Mouse (Mus musculus): ENCODE data around the gene Mrgpre. TPM values are rescaled to one million over a fixed set of nuclear protein-coding genes. Genes with fewer than 3 reads are reported as not detected.

The Mrgpre gene
- polyA plus RNA-seq, 1 experiment from 2014 or later = 14.1 TPM

DNA sequence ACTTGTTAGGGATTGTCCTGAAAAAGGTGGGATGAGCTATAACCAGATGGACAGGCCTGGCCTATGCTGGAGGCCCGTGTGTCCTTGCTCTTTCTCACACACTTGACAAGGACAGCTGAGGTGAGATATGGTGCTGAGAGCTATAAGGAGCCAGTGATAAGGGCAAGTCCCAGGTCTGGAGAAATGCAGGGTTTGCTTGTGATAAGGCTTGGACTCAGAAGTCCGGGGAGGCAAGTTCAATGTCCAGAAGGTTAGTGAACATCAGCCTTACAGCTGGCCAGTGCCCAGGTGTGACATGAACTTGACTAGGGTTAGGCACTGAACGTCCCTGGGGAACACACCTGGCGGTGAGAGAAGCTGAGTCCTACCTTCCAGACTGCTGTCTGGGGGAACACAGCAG lies 32.2 kb downstream of the Mrgpre start:
- 77% methylated on average over 4 of the region's 4 CpGs for WGBS
- H3K27ac ChIP-seq (ENCODE audit: low read length) = no peak overlapping the region
- no peak for ATAC-seq
- no peak overlapping the region for H3K4me2 ChIP-seq (ENCODE audit: low read length)
- peaks cover 11% of the 10 kb centered on the region for H3K4me1 ChIP-seq (ENCODE audit: control insufficient read depth, insufficient read depth, low read length)
- peaks cover 12% of the 10 kb centered on the region for H3K27me3 ChIP-seq (ENCODE audit: control insufficient read depth, insufficient read depth, low read depth, low read length)
- no peaks in the 10 kb centered on the region for H3K36me3 ChIP-seq (ENCODE audit: control insufficient read depth, insufficient read depth, low read length)
- no peaks in the 10 kb centered on the region for H3K9me3 ChIP-seq (replicated peaks; ENCODE audit: control insufficient read depth, low read length, poor library complexity, severe bottlenecking)
- H3K4me3 ChIP-seq (ENCODE audit: low read depth, low read length) = no peak overlapping the region
- H3K9ac ChIP-seq (ENCODE audit: low read depth, low read length) = no peak overlapping the region

DNA sequence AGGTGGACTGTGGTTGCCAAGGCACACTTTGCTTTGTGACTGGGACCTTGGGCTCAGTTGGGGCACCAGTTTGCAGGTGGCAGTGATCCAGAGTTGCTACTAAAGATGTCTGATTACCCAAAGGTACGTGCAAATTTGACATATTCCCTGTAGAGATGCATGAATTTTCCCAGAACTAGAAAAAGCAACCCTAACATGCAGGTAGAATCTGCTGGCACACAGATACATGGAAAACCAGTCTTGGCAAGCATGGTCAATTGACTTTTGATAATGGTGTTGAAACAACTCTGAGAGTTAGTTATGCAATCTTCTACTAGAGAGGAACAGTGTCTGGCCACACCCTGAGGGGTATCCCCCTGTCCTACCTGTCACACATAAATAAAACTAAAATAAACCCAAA lies 32.9 kb downstream of the Mrgpre start:
- no peaks in the 10 kb centered on the region for H3K36me3 ChIP-seq (ENCODE audit: control insufficient read depth, insufficient read depth, low read length)
- H3K4me1 ChIP-seq (ENCODE audit: control insufficient read depth, insufficient read depth, low read length) = peaks cover 7% of the 10 kb centered on the region
- no peak overlapping the region for H3K4me2 ChIP-seq (ENCODE audit: low read length)
- H3K9ac ChIP-seq (ENCODE audit: low read depth, low read length) = no peak overlapping the region
- H3K4me3 ChIP-seq (ENCODE audit: low read depth, low read length) = no peak overlapping the region
- no peak overlapping the region for H3K27ac ChIP-seq (ENCODE audit: low read length)
- no peak for ATAC-seq
- H3K27me3 ChIP-seq (ENCODE audit: control insufficient read depth, insufficient read depth, low read depth, low read length) = peaks cover 12% of the 10 kb centered on the region
- H3K9me3 ChIP-seq (replicated peaks; ENCODE audit: control insufficient read depth, low read length, poor library complexity, severe bottlenecking) = no peaks in the 10 kb centered on the region
- WGBS = 88% methylated on average over 1 of the region's 1 CpGs

DNA sequence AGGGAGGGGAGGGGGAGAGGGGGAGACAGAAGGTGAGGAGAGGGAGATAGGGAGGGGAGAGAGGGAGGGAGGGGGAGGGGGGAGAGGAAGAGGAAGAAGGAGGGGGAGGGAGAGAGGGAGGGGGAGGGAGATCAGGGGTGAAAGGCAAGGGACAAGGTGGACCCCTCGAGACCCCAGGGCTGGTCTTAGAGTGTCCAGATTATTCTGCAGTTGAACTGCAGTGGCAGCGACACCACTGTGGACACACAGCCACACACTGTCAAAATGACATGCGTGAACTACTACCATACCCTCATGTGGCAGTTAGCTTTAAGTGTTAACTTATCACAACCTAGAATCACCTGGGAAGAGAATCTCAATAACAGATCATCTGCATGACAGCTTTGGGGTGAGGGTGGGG lies 35.3 kb downstream of the Mrgpre start:
- H3K27ac ChIP-seq (ENCODE audit: low read length) = no peak overlapping the region
- no peak overlapping the region for H3K4me3 ChIP-seq (ENCODE audit: low read depth, low read length)
- peaks cover 7% of the 10 kb centered on the region for H3K4me1 ChIP-seq (ENCODE audit: control insufficient read depth, insufficient read depth, low read length)
- WGBS = 62% methylated on average over 3 of the region's 3 CpGs
- no peaks in the 10 kb centered on the region for H3K36me3 ChIP-seq (ENCODE audit: control insufficient read depth, insufficient read depth, low read length)
- no peak overlapping the region; the same call in 1 of the 2 replicates for H3K4me2 ChIP-seq (ENCODE audit: low read length)
- no peaks in the 10 kb centered on the region for H3K27me3 ChIP-seq (ENCODE audit: control insufficient read depth, insufficient read depth, low read depth, low read length)
- H3K9me3 ChIP-seq (replicated peaks; ENCODE audit: control insufficient read depth, low read length, poor library complexity, severe bottlenecking) = no peaks in the 10 kb centered on the region
- 0 out of 2 replicates have a peak, but pooled peaks have one; percentile 30 for ATAC-seq
- H3K9ac ChIP-seq (ENCODE audit: low read depth, low read length) = no peak overlapping the region

DNA sequence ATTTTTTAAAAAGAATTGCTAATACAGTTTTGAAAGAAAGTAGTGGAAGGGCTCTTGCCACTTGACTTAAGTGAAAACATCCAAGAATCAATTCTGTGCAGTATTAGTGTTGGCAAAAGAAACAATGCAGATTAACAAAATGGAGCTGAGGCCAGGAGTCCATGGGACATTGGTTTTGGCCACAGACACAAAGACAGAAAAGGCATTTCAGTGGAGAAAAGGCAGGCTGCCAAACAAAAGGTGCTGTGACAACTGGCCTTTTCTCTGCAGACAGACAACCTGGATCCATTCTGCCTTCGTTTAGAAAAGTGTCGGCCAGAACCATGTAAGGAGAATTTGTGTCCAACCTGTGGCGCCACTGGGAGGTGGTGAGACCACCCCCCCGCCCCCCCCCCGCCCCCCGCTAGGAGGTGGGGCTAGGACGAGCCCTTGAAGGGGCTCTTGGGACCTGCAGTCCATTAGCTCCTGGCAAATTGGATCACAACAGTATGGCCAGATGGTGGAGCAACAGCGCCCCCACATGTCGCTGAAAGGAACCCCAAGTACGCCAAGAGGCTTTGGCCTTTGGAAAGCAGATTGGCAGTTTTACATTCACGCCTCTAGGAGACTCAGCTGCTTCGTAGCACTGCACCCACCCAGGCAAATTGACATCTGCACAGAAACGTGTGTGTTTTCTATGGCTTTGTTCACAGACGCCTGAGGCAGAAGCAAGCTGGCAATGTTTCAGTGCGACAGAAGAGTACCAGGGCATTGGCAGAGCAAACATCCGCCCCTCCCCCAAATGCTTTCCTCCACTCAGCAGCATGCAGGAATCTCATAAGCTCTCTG lies 36.0 kb downstream of the Mrgpre start:
- H3K9me3 ChIP-seq (replicated peaks; ENCODE audit: control insufficient read depth, low read length, poor library complexity, severe bottlenecking) = no peaks in the 10 kb centered on the region
- H3K9ac ChIP-seq (ENCODE audit: low read depth, low read length) = peak overlapping the region; percentile 40; the same call in 1 of the 2 replicates
- H3K4me1 ChIP-seq (ENCODE audit: control insufficient read depth, insufficient read depth, low read length) = peaks cover 7% of the 10 kb centered on the region
- H3K4me3 ChIP-seq (ENCODE audit: low read depth, low read length) = peak overlapping the region; percentile 25
- peak; percentile 83 for ATAC-seq
- no peaks in the 10 kb centered on the region for H3K36me3 ChIP-seq (ENCODE audit: control insufficient read depth, insufficient read depth, low read length)
- H3K4me2 ChIP-seq (ENCODE audit: low read length) = peak overlapping the region; percentile 46
- WGBS = 2% methylated on average over 16 of the region's 16 CpGs
- H3K27me3 ChIP-seq (ENCODE audit: control insufficient read depth, insufficient read depth, low read depth, low read length) = no peaks in the 10 kb centered on the region
- H3K27ac ChIP-seq (ENCODE audit: low read length) = peak overlapping the region; percentile 67

DNA sequence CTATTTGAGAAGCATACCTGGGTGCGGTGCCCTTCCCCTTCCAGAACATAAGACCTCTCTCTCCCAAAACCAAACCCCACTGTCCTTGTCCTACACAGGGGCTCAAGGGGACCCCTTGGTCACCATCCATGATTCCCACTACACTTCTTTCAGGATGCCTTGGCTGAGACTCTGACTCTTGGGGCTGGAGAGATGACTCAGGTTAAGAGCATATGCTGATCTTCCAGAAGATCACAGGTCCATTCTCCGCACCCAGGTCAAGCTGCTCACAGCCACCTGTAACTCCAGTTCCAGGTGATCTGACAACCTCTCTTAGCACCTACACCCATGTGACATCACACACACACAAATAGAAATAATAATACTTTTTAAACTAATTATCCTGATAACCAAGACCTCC lies 43.6 kb downstream of the Mrgpre start:
- Histone ChIP-seq H3K27ac (ENCODE audit: low read length) (peak overlapping the region; percentile 83), H3K4me3 (ENCODE audit: low read depth, low read length) (peak overlapping the region; percentile 94), H3K4me2 (ENCODE audit: low read length) (peak overlapping the region; percentile 89), H3K36me3 (ENCODE audit: control insufficient read depth, insufficient read depth, low read length) (no peaks in the 10 kb centered on the region), H3K9me3 (replicated peaks; ENCODE audit: control insufficient read depth, low read length, poor library complexity, severe bottlenecking) (no peaks in the 10 kb centered on the region), H3K4me1 (ENCODE audit: control insufficient read depth, insufficient read depth, low read length) (peaks cover 30% of the 10 kb centered on the region), H3K27me3 (ENCODE audit: control insufficient read depth, insufficient read depth, low read depth, low read length) (no peaks in the 10 kb centered on the region), H3K9ac (ENCODE audit: low read depth, low read length) (peak overlapping the region; percentile 98)
- ATAC-seq = no peak; the same call in 1 of the 2 replicates
- WGBS = 23% methylated on average over 2 of the region's 2 CpGs

DNA sequence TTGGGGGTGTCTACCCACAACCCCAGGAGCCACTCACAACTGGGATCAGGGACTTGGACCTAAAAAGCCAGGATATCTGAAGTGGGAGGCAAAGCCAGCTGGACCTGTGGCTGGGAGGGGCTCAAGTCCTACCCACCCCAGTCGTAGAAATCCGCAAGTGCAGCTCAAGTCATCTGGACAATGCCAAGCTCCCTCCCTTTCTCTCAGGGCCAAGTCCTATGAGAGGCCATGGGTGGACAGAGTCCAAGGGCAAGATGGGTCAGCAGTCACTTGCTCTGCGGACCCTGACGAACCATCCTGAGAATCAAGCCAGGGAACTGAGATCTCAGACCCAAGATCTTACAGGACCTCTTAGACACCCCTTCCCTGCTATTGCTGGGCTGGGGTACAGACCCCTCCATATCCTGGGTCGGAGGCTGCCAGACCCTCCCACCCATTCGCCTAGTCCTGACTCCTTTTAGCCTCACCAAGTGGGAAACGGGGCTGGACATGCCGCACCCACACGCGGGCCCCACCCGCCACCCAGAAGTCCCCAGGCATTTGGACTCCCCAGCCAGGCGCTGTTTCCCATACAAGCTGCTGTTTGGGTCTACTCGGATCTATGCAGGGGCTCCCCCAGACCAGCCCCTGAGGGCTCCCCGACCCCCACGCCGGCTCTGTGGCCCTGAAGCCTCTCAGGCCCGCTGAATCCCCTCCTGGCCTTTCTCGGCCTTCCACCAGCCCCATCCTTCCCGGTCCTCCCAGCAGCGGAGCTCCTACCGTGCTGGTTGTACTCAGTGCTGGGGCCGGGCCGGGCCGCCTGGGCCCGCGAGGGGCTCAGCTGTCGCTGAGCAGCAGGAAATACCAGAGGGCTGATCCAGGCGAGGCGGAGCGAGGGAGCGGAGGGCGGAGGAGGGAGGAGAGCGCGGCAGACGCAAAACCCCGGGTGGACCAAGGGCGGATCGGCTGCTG lies 44.5 kb downstream of the Mrgpre start:
- peak overlapping the region; percentile 89 for H3K4me2 ChIP-seq (ENCODE audit: low read length)
- peak overlapping the region; percentile 83 for H3K27ac ChIP-seq (ENCODE audit: low read length)
- H3K27me3 ChIP-seq (ENCODE audit: control insufficient read depth, insufficient read depth, low read depth, low read length) = no peaks in the 10 kb centered on the region
- no peaks in the 10 kb centered on the region for H3K9me3 ChIP-seq (replicated peaks; ENCODE audit: control insufficient read depth, low read length, poor library complexity, severe bottlenecking)
- no peaks in the 10 kb centered on the region for H3K36me3 ChIP-seq (ENCODE audit: control insufficient read depth, insufficient read depth, low read length)
- WGBS = 2% methylated on average over 36 of the region's 38 CpGs
- ATAC-seq = peak; percentile 89
- H3K4me3 ChIP-seq (ENCODE audit: low read depth, low read length) = peak overlapping the region; percentile 94
- peaks cover 30% of the 10 kb centered on the region for H3K4me1 ChIP-seq (ENCODE audit: control insufficient read depth, insufficient read depth, low read length)
- peak overlapping the region; percentile 98 for H3K9ac ChIP-seq (ENCODE audit: low read depth, low read length)

DNA sequence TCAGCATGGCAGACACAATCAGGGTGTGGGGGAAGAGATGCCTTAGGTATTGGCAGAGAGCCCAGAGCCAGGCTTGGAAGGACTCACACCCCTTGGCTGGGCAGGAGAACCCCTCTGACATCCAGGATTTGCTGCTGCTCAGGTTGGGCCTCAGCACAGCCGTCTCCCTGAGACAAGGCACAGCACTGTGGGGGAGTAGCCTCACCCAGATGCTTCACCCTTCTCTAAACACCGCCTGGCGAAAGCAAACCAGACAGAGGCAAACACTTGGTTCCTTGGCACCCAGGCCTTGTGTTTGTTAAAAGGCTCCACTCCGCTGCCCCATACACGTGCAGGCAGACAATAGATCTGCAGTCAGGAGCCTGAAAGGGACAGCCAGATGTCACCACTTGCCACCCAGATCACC lies 45.7 kb downstream of the Mrgpre start:
- H3K9me3 ChIP-seq (replicated peaks; ENCODE audit: control insufficient read depth, low read length, poor library complexity, severe bottlenecking) = no peaks in the 10 kb centered on the region
- peak overlapping the region; percentile 83 for H3K27ac ChIP-seq (ENCODE audit: low read length)
- H3K4me1 ChIP-seq (ENCODE audit: control insufficient read depth, insufficient read depth, low read length) = peaks cover 30% of the 10 kb centered on the region
- peak overlapping the region; percentile 94 for H3K4me3 ChIP-seq (ENCODE audit: low read depth, low read length)
- H3K36me3 ChIP-seq (ENCODE audit: control insufficient read depth, insufficient read depth, low read length) = 0 out of 2 replicates have a peak, but pooled peaks cover 4% of the 10 kb centered on the region
- no peak for ATAC-seq
- peak overlapping the region; percentile 98 for H3K9ac ChIP-seq (ENCODE audit: low read depth, low read length)
- H3K27me3 ChIP-seq (ENCODE audit: control insufficient read depth, insufficient read depth, low read depth, low read length) = no peaks in the 10 kb centered on the region
- peak overlapping the region; percentile 89 for H3K4me2 ChIP-seq (ENCODE audit: low read length)
- 16% methylated on average over 5 of the region's 5 CpGs for WGBS

DNA sequence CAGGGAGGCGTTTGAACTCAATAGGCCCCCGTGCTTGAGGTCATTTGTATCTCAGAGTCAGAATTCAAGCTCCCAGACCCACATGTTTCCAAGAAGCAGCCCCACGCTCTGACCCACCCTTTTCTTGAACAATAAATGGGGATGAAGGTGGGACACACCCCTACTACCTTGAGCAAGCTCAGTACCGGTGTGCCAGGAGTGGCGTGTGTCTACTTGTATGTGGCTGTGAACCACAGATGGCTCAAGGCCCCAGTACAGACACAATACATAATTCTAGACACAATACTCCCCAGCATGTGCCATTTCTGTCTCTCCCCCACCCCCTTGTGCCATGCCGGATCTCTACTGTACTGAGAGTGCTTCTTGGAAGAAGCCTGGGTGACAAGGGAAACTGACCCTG lies 46.1 kb downstream of the Mrgpre start:
- H3K9me3 ChIP-seq (replicated peaks; ENCODE audit: control insufficient read depth, low read length, poor library complexity, severe bottlenecking) = no peaks in the 10 kb centered on the region
- peak overlapping the region; percentile 94 for H3K4me3 ChIP-seq (ENCODE audit: low read depth, low read length)
- peak overlapping the region; percentile 98 for H3K9ac ChIP-seq (ENCODE audit: low read depth, low read length)
- peaks cover 30% of the 10 kb centered on the region for H3K4me1 ChIP-seq (ENCODE audit: control insufficient read depth, insufficient read depth, low read length)
- 0 out of 2 replicates have a peak, but pooled peaks cover 4% of the 10 kb centered on the region for H3K36me3 ChIP-seq (ENCODE audit: control insufficient read depth, insufficient read depth, low read length)
- H3K27me3 ChIP-seq (ENCODE audit: control insufficient read depth, insufficient read depth, low read depth, low read length) = no peaks in the 10 kb centered on the region
- ATAC-seq = no peak
- H3K4me2 ChIP-seq (ENCODE audit: low read length) = peak overlapping the region; percentile 89
- 61% methylated on average over 6 of the region's 6 CpGs for whole genome bisulfite sequencing
- peak overlapping the region; percentile 83 for H3K27ac ChIP-seq (ENCODE audit: low read length)

Data from midbrain, embryonic 16.5 days (tissue).